Mouse (Mus musculus): ENCODE measurements around the gene Tgfbrap1. TPM values are rescaled to one million over a fixed set of nuclear protein-coding genes. Genes with fewer than 3 reads are reported as not detected.

Tgfbrap1 gene
- polyA plus RNA-seq (2012; rRNA removed) = 7.4 and 8.0 TPM in 2 replicates

DNA sequence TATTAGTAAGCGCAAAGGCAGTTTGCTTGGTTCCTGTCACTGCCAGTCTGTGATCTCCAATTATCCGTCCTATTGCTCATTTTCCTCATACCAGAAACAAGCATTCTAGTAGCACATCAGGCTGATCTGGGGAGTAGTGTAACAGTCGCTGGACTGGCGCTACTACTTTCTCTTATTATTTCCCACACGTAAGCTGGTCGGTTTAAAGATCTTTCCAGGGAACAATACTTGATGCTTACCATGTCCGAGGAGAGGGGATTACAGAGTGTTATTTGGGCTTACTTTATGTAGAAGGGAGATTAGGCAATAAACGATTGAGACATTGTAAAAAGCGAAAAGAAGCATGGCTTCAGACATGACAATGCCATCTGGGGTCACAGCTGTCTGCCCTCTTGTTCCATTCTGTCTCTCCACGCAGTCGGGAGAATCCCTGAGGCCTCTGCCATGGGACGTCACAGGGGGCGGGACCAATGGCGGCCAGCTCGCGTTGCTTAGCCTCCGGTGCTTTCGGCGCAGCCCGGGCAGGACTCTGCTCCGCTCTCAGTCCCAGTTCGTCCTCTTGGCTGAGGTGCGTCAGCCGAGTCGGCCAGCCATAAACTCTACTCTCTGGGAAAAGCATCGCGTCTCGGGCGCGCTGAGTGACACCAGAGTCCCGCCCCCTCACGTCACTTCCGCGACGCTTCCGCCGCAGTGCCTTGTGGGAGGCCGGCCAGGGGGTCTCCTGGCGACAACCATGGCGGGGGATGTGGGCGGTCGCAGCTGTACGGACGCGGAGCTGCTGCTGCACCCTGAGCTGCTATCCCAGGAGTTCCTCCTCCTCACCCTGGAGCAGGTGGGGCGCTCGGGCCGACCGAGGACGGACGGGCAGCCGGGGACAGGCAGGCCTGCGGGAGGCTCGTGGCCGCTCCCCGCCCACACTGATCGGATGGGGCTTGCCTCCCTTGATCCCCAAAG lies at the start of gene Tgfbrap1, which contains the start of gene AI597479:
TSS of gene Tgfbrap1 (minus strand) at position 607 of the 954 bp plus-strand sequence.
TSS of gene AI597479 (plus strand) at position 680 of the 954 bp plus-strand sequence.
- peak; percentile 96 for TF ChIP-seq POLR2A (IDR thresholded peaks at IDR 0.05; ENCODE audit: control insufficient read depth, low read depth, low read length)
- no peak for TF ChIP-seq CTCF (IDR thresholded peaks at IDR 0.05; ENCODE audit: control insufficient read depth, insufficient read depth, insufficient replicate concordance, low read depth, low read length)
- peak within 1 kb of the TSS; percentile 94 for H3K4me3 ChIP-seq (ENCODE audit: control insufficient read depth, low read depth, low read length)

DNA sequence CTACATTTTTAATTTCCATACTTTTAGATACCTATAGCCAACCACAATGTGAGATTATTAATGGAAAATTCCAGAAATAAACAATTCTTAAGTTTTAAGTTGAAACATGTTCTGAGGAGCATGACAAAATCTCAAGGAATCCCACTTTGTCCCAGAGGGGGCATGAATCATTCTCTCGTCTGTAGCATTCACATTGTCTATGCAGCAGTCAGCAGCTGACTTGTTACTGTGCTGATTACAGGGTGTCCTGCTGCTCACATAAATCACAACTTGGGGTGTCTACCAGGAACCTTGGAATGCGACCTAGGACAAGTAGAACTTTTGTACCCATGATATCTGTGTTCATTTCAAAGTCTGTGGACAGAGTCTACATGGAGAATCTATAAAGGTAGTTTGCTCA lies 49.0 kb upstream of the Tgfbrap1 start:
- no peaks in the 10 kb centered on the region for H3K4me1 ChIP-seq (ENCODE audit: control insufficient read depth, insufficient read depth, low read length)
- TF ChIP-seq CTCF (IDR thresholded peaks at IDR 0.05; ENCODE audit: control insufficient read depth, insufficient read depth, insufficient replicate concordance, low read depth, low read length) = no peak
- TF ChIP-seq POLR2A (IDR thresholded peaks at IDR 0.05; ENCODE audit: control insufficient read depth, low read depth, low read length) = no peak
- no peaks in the 10 kb centered on the region for H3K27me3 ChIP-seq (ENCODE audit: control insufficient read depth, insufficient read depth, low read length)
- H3K36me3 ChIP-seq (ENCODE audit: control insufficient read depth, insufficient read depth, low read length) = no peaks in the 10 kb centered on the region
- no peak overlapping the region for H3K27ac ChIP-seq (ENCODE audit: control insufficient read depth, insufficient read depth, low read depth, low read length)
- no peak overlapping the region for H3K4me3 ChIP-seq (ENCODE audit: control insufficient read depth, low read depth, low read length)

More for the DNA sequence above, at the start of gene Tgfbrap1, which contains the start of gene AI597479:
- H3K36me3 ChIP-seq (ENCODE audit: control insufficient read depth, insufficient read depth, low read length) = no peaks in the 10 kb centered on the region
- no peaks in the 10 kb centered on the region for H3K4me1 ChIP-seq (ENCODE audit: control insufficient read depth, insufficient read depth, low read length)
- H3K27ac ChIP-seq (ENCODE audit: control insufficient read depth, insufficient read depth, low read depth, low read length) = peak within 1 kb of the TSS; percentile 92
- no peaks in the 10 kb centered on the region for H3K27me3 ChIP-seq (ENCODE audit: control insufficient read depth, insufficient read depth, low read length)

DNA sequence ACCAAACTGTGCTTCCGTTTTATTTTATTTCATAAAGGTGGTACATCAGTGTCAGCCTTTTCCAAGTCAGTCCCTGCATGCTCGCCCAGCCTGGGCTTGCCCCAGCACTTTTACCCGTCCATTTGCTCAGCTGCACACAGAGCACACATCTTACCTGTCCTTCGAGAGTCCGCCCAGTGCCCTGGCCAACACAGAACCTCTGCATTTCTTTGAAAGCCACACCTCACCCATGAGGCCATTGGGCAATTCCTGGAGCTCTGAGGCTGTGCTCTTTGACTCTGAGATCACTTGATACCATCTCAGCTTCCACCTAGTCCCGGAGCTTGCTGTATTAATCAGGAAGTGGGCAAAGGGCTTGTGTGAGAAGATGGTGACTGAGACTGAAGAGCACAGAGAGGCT lies 47.0 kb upstream of the Tgfbrap1 start:
- H3K27me3 ChIP-seq (ENCODE audit: control insufficient read depth, insufficient read depth, low read length) = no peaks in the 10 kb centered on the region
- H3K36me3 ChIP-seq (ENCODE audit: control insufficient read depth, insufficient read depth, low read length) = no peaks in the 10 kb centered on the region
- H3K27ac ChIP-seq (ENCODE audit: control insufficient read depth, insufficient read depth, low read depth, low read length) = no peak overlapping the region
- TF ChIP-seq POLR2A (IDR thresholded peaks at IDR 0.05; ENCODE audit: control insufficient read depth, low read depth, low read length) (no peak), CTCF (IDR thresholded peaks at IDR 0.05; ENCODE audit: control insufficient read depth, insufficient read depth, insufficient replicate concordance, low read depth, low read length) (no peak)
- no peaks in the 10 kb centered on the region for H3K4me1 ChIP-seq (ENCODE audit: control insufficient read depth, insufficient read depth, low read length)
- no peak overlapping the region for H3K4me3 ChIP-seq (ENCODE audit: control insufficient read depth, low read depth, low read length)

DNA sequence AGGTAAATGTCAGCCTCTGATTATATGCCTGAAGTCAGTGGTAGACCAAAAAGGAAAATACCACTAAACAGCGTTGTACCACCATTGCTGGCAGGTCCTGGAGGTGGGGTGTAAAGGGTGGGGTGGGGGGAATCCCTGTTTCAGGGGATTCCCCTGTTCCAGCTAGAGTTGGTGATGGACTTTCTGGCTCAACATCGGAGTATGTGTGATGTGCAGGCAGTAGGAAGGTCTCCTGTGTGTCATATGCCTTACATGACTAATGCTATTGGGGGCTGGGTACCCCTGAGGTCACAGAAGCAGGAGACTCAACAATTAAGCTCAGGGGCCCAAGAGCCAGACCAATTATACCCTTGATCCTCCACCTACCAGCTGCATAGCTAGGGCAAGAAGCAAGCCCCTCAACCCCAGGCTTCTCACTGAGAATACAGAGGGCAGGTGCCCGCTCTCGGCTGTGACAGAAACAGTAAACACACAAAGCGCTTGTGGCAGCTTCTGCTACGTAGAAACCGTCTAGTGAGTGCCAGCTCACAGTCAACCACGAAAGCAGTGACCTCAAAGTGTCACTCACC lies 46.0 kb upstream of the Tgfbrap1 start:
- H3K4me3 ChIP-seq (ENCODE audit: control insufficient read depth, low read depth, low read length) = no peak overlapping the region
- H3K27me3 ChIP-seq (ENCODE audit: control insufficient read depth, insufficient read depth, low read length) = no peaks in the 10 kb centered on the region
- H3K27ac ChIP-seq (ENCODE audit: control insufficient read depth, insufficient read depth, low read depth, low read length) = no peak overlapping the region
- H3K4me1 ChIP-seq (ENCODE audit: control insufficient read depth, insufficient read depth, low read length) = no peaks in the 10 kb centered on the region
- no peaks in the 10 kb centered on the region for H3K36me3 ChIP-seq (ENCODE audit: control insufficient read depth, insufficient read depth, low read length)
- TF ChIP-seq POLR2A (IDR thresholded peaks at IDR 0.05; ENCODE audit: control insufficient read depth, low read depth, low read length) (no peak), CTCF (IDR thresholded peaks at IDR 0.05; ENCODE audit: control insufficient read depth, insufficient read depth, insufficient replicate concordance, low read depth, low read length) (no peak)

DNA sequence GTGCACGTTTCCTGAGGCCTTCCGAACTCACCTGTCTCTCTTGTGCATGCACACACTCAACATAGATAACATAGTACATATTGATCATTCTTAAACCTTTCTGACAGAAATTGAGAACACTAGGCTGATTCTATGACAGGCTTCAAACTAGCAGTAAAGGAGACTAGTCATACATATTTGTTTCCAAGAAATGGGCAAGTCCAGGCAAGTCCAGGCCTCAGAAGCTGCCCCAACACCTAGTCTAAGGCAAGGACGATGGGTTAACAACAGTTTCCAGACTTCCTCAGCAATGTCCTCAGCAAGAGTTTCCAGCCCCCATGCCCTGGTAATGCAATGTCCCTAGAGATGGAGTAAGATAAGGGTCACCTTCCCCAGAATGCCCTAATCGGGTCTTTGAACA lies 45.4 kb upstream of the Tgfbrap1 start:
- Histone ChIP-seq H3K4me3 (ENCODE audit: control insufficient read depth, low read depth, low read length) (no peak overlapping the region), H3K27ac (ENCODE audit: control insufficient read depth, insufficient read depth, low read depth, low read length) (no peak overlapping the region), H3K4me1 (ENCODE audit: control insufficient read depth, insufficient read depth, low read length) (no peaks in the 10 kb centered on the region), H3K36me3 (ENCODE audit: control insufficient read depth, insufficient read depth, low read length) (no peaks in the 10 kb centered on the region), H3K27me3 (ENCODE audit: control insufficient read depth, insufficient read depth, low read length) (no peaks in the 10 kb centered on the region)
- TF ChIP-seq POLR2A (IDR thresholded peaks at IDR 0.05; ENCODE audit: control insufficient read depth, low read depth, low read length) = no peak
- no peak for TF ChIP-seq CTCF (IDR thresholded peaks at IDR 0.05; ENCODE audit: control insufficient read depth, insufficient read depth, insufficient replicate concordance, low read depth, low read length)

DNA sequence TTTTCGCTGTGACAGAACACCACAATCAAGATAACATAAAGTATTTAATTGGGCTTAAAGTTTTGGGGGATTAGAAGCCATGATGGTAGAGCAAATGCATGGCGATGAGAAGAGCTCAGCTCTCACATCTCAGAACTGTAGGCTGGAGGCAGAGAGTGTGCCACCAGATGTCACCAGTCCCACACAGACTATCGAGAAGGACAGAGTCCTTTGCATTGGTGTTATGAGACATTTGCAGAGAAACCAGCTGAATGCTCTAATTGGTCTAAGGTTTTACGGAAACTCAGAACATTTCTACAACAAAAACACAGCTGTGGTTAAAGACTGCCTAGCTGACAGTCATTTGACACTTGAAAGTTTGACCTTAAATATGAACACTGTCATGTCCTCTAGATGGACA lies 44.8 kb upstream of the Tgfbrap1 start:
- no peaks in the 10 kb centered on the region for H3K36me3 ChIP-seq (ENCODE audit: control insufficient read depth, insufficient read depth, low read length)
- no peak overlapping the region for H3K4me3 ChIP-seq (ENCODE audit: control insufficient read depth, low read depth, low read length)
- TF ChIP-seq CTCF (IDR thresholded peaks at IDR 0.05; ENCODE audit: control insufficient read depth, insufficient read depth, insufficient replicate concordance, low read depth, low read length) (no peak), POLR2A (IDR thresholded peaks at IDR 0.05; ENCODE audit: control insufficient read depth, low read depth, low read length) (no peak)
- H3K27ac ChIP-seq (ENCODE audit: control insufficient read depth, insufficient read depth, low read depth, low read length) = no peak overlapping the region
- H3K27me3 ChIP-seq (ENCODE audit: control insufficient read depth, insufficient read depth, low read length) = no peaks in the 10 kb centered on the region
- peaks cover 3% of the 10 kb centered on the region; the same call in 1 of the 2 replicates for H3K4me1 ChIP-seq (ENCODE audit: control insufficient read depth, insufficient read depth, low read length)

DNA sequence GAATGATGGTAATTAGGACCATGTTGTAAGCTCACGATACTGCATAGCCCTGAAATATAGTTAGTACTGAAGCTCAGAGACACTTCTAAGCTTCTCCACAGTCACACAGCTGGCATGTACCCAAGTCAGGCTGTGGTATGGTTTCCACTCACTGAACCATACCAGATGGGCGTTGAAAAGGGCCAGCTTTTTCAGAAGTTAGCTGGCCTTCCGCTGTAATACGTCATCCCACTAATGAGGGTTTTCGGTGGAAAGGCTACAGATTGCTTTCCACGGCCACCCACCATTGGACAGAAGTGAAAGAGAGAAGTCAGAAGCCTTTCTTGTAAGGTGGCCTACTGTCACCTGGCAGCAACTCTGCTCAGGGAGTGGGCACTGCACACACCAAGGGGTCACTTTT lies 44.4 kb upstream of the Tgfbrap1 start:
- H3K36me3 ChIP-seq (ENCODE audit: control insufficient read depth, insufficient read depth, low read length) = no peaks in the 10 kb centered on the region
- H3K4me3 ChIP-seq (ENCODE audit: control insufficient read depth, low read depth, low read length) = no peak overlapping the region
- no peaks in the 10 kb centered on the region for H3K27me3 ChIP-seq (ENCODE audit: control insufficient read depth, insufficient read depth, low read length)
- no peak overlapping the region for H3K27ac ChIP-seq (ENCODE audit: control insufficient read depth, insufficient read depth, low read depth, low read length)
- H3K4me1 ChIP-seq (ENCODE audit: control insufficient read depth, insufficient read depth, low read length) = peaks cover 3% of the 10 kb centered on the region; the same call in 1 of the 2 replicates
- no peak for TF ChIP-seq POLR2A (IDR thresholded peaks at IDR 0.05; ENCODE audit: control insufficient read depth, low read depth, low read length)
- no peak for TF ChIP-seq CTCF (IDR thresholded peaks at IDR 0.05; ENCODE audit: control insufficient read depth, insufficient read depth, insufficient replicate concordance, low read depth, low read length)

Measured in testis, adult 2 months (tissue).